Comparison of ENCODE assay signal across 8 mouse cellular contexts in the genomic region with DNA sequence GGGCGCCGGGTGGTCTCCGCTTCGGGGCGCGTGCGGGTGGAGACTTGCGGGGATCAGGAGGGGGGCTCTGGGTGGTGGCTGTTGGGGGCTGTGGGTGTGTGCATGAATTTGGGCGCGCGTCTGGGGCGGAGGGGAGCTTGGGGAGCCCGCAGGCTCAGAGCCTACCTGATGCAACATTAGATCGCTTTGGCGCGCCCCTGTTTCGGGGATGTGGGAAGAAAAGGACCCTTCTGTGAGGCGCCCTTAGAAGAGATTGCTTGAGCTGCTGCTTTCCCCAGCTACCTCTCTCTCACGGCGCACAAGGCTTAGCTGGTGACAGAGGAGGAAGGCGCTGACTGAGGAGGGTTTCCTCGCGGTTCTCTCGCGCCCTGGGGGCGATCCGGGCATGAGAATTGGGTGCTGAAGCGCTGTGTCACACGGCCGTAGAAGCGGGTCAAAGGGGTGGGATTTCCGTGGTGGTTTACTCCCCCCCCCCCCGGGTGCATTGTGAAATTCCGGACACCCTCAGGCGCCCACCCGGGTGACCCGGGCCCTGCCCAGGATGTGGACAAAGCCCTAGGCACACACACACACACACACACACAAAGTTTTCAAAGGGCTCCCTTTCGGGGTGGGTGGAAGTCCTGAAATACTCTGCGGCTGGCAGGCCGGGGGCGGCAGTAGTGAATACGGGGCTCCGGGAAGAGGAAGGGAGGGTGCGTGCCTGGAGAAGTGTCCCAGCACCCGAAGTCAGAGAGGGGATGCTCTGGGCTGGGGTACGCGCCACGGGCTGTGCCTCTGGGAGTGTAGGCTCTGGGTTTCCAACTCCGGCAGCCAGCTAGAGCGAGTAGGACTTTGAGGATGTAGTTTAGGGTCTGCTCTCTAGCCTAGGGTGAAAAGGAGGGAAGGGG. TPM values are rescaled to one million over a fixed set of nuclear protein-coding genes. Genes with fewer than 3 reads are reported as not detected.
DNase-seq lines count a peak whose midpoint lies in the region; ATAC-seq and TF ChIP-seq lines count a peak whose summit lies in the region.

No protein-coding gene starts in this region.

- peak overlapping the region; percentile 84 for H3K9ac ChIP-seq in hindbrain, postnatal 0 days (replicated peaks; ENCODE audit: low read length)
- H3K9ac ChIP-seq in midbrain, embryonic 16.5 days (ENCODE audit: low read depth, low read length) = peak overlapping the region; percentile 97
- H3K9ac ChIP-seq in stomach, embryonic 16.5 days (ENCODE audit: low read length) = peak overlapping the region; percentile 94

- WGBS in kidney, adult 2 months = under 1% methylated on average over 49 of the region's 50 CpGs
- WGBS in hindbrain, postnatal 0 days = under 1% methylated on average over 48 of the region's 50 CpGs
- WGBS in midbrain, embryonic 16.5 days = 0% methylated on average over 40 of the region's 50 CpGs
- WGBS in stomach, embryonic 16.5 days = under 1% methylated on average over 50 of the region's 50 CpGs

- H3K27me3 ChIP-seq in kidney, adult 2 months (replicated peaks; ENCODE audit: control insufficient read depth, insufficient read depth, low read length) = no peaks in the 10 kb centered on the region
- H3K27me3 ChIP-seq in hindbrain, postnatal 0 days (ENCODE audit: insufficient read depth, low read length) = no peaks in the 10 kb centered on the region
- H3K27me3 ChIP-seq in midbrain, embryonic 16.5 days (ENCODE audit: control insufficient read depth, insufficient read depth, low read depth, low read length) = no peaks in the 10 kb centered on the region
- H3K27me3 ChIP-seq in stomach, embryonic 16.5 days (ENCODE audit: control insufficient read depth, insufficient read depth, low read length) = no peaks in the 10 kb centered on the region

- H3K4me2 ChIP-seq in hindbrain, postnatal 0 days (ENCODE audit: low read depth, low read length) = peak overlapping the region; percentile 97
- H3K4me2 ChIP-seq in midbrain, embryonic 16.5 days (ENCODE audit: low read length) = peak overlapping the region; percentile 66
- H3K4me2 ChIP-seq in stomach, embryonic 16.5 days (ENCODE audit: low read depth, low read length) = peak overlapping the region; percentile 96

- peaks cover 19% of the 10 kb centered on the region for H3K4me1 ChIP-seq in kidney, adult 2 months (ENCODE audit: control insufficient read depth, insufficient read depth, low read length)
- peaks cover 31% of the 10 kb centered on the region for H3K4me1 ChIP-seq in hindbrain, postnatal 0 days (ENCODE audit: insufficient read depth, low read length)
- H3K4me1 ChIP-seq in midbrain, embryonic 16.5 days (ENCODE audit: control insufficient read depth, insufficient read depth, low read length) = peaks cover 51% of the 10 kb centered on the region
- H3K4me1 ChIP-seq in stomach, embryonic 16.5 days (ENCODE audit: control insufficient read depth, insufficient read depth, low read length) = peaks cover 52% of the 10 kb centered on the region

- no peak for TF ChIP-seq CTCF in kidney, adult 2 months (conservative IDR thresholded peaks at IDR 0.05; ENCODE audit: insufficient read depth, insufficient read length, low read depth, low read length)
- TF ChIP-seq CTCF in hindbrain, postnatal 0 days (IDR thresholded peaks at IDR 0.05; ENCODE audit: low read depth) = no peak

- ATAC-seq in hindbrain, postnatal 0 days = peak; percentile 4
- ATAC-seq in midbrain, embryonic 16.5 days = peak; percentile 66
- peak; percentile 54 for ATAC-seq in stomach, embryonic 16.5 days (ENCODE audit: insufficient read depth, low FRiP score)

- peak overlapping the region; percentile 66 for H3K4me3 ChIP-seq in kidney, adult 2 months (ENCODE audit: insufficient read depth, low read depth, low read length)
- H3K4me3 ChIP-seq in hindbrain, postnatal 0 days (ENCODE audit: low read length) = peak overlapping the region; percentile 86
- H3K4me3 ChIP-seq in midbrain, embryonic 16.5 days (ENCODE audit: low read depth, low read length) = peak overlapping the region; percentile 89
- peak overlapping the region; percentile 85 for H3K4me3 ChIP-seq in stomach, embryonic 16.5 days (replicated peaks; ENCODE audit: low read length)

- DNase-seq in kidney, adult 2 months = peak; percentile 45
- DNase-seq in kidney, adult 18-20 months = no peak
- peak; percentile 23 for DNase-seq in c-Kit-positive CD71-negative TER-119-negative erythroid progenitor cells, embryonic 14.5 days (ENCODE audit: low read depth)
- peak; percentile 32 to 50 for DNase-seq in frontal cortex, postnatal 10 days (ENCODE audit: low spot score in 2 of 2)
- peak; percentile 56 for DNase-seq in hindbrain, postnatal 0 days (ENCODE audit: low spot score)
- peak; percentile 39 for DNase-seq in liver

- H3K9me3 ChIP-seq in hindbrain, postnatal 0 days (ENCODE audit: low read length) = no peaks in the 10 kb centered on the region
- no peaks in the 10 kb centered on the region for H3K9me3 ChIP-seq in midbrain, embryonic 16.5 days (replicated peaks; ENCODE audit: control insufficient read depth, low read length, poor library complexity, severe bottlenecking)
- H3K9me3 ChIP-seq in stomach, embryonic 16.5 days (replicated peaks; ENCODE audit: control insufficient read depth, low read length) = no peaks in the 10 kb centered on the region

- H3K27ac ChIP-seq in kidney, adult 2 months (ENCODE audit: insufficient read depth, low read depth, low read length) = peak overlapping the region; percentile 41
- H3K27ac ChIP-seq in hindbrain, postnatal 0 days = peak overlapping the region; percentile 90
- H3K27ac ChIP-seq in midbrain, embryonic 16.5 days (ENCODE audit: low read length) = peak overlapping the region; percentile 98
- H3K27ac ChIP-seq in stomach, embryonic 16.5 days (ENCODE audit: low read length) = peak overlapping the region; percentile 94

- no peak for TF ChIP-seq POLR2A in kidney, adult 2 months (IDR thresholded peaks at IDR 0.05; ENCODE audit: low read depth, low read length)

- H3K36me3 ChIP-seq in kidney, adult 2 months (ENCODE audit: control insufficient read depth, insufficient read depth, low read length) = no peaks in the 10 kb centered on the region
- H3K36me3 ChIP-seq in hindbrain, postnatal 0 days (ENCODE audit: insufficient read depth, low read length) = no peaks in the 10 kb centered on the region
- H3K36me3 ChIP-seq in midbrain, embryonic 16.5 days (ENCODE audit: control insufficient read depth, insufficient read depth, low read length) = no peaks in the 10 kb centered on the region
- no peaks in the 10 kb centered on the region for H3K36me3 ChIP-seq in stomach, embryonic 16.5 days (ENCODE audit: control insufficient read depth, insufficient read depth, low read length)

RNA-seq across cellular contexts. Expression of gene Sept11, which starts 0.6 kb away (rescaled TPM):
- 46.0 and 50.7 TPM in 2 replicates for polyA plus RNA-seq in kidney, adult 2 months (2012; rRNA removed)
- 79.3 and 88.1 TPM in 2 replicates for total RNA-seq in hindbrain, postnatal 0 days (2014; rRNA removed)
- polyA plus RNA-seq in hindbrain, postnatal 0 days (2015; fragmentation: Nextera tagmentation; extraction: Ambion mirVana) = 92.2 and 92.5 TPM in 2 replicates
- polyA plus RNA-seq in midbrain, embryonic 16.5 days (2015; fragmentation: Nextera tagmentation; extraction: Ambion mirVana) = 143 and 155 TPM in 2 replicates
- 134 and 146 TPM in 2 replicates for polyA plus RNA-seq in stomach, embryonic 16.5 days (2015; fragmentation: Nextera tagmentation; extraction: Ambion mirVana)

RNA-seq across cellular contexts. Expression of gene Sowahb, which starts 49.1 kb away (rescaled TPM):
- 7.8 and 10.1 TPM in 2 replicates for polyA plus RNA-seq in kidney, adult 2 months (2012; rRNA removed)
- total RNA-seq in hindbrain, postnatal 0 days (2014; rRNA removed) = 0.10 and 0.25 TPM in 2 replicates
- 0.04 and 0.08 TPM in 2 replicates for polyA plus RNA-seq in hindbrain, postnatal 0 days (2015; fragmentation: Nextera tagmentation; extraction: Ambion mirVana)
- not detected in 2 replicates for polyA plus RNA-seq in midbrain, embryonic 16.5 days (2015; fragmentation: Nextera tagmentation; extraction: Ambion mirVana)
- 1.8 and 2.0 TPM in 2 replicates for polyA plus RNA-seq in stomach, embryonic 16.5 days (2015; fragmentation: Nextera tagmentation; extraction: Ambion mirVana)

Comparison
In these comparisons a context has a peak if more than half of its experiments do, and no peak if none do; other contexts are left out.
1. H3K27ac ChIP-seq: peak in every context shown above with its lines; median percentile 98 in midbrain, embryonic 16.5 days; 94 in stomach, embryonic 16.5 days; 90 in hindbrain, postnatal 0 days; 41 in kidney, adult 2 months.
2. ATAC-seq: peak in every context shown above with its lines; median percentile 66 in midbrain, embryonic 16.5 days; 54 in stomach, embryonic 16.5 days; 4 in hindbrain, postnatal 0 days.